Mouse (Mus musculus): Measurements from ENCODE around the gene 2700097O09Rik.
"Not testable (repeated sequence)": the region's sequence is repeated elsewhere in the genome, so short reads cannot be mapped to it uniquely, and the experiment has no call there.

Gene 2700097O09Rik

DNA sequence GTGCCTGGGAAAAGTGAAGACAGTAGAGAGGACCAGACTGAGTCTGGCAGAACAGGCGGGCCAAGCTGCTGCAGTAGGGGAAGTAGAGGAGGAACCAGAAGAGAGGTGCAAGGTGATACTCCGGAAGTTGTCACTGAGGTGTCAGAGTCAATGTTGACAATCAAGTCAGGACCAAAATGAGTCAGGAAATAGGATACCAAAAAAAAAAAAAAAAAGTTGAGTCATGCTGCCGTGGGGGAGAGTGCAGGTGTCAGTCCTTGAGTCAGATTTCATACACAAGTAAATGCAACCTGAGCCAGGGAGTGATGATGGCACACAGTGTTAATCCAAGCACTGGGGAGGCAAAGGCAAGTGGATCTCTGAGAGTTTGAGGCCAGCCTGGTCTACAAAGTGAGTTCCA is 52.8 kb downstream of the 2700097O09Rik start:
- DNase-seq: no peak

DNA sequence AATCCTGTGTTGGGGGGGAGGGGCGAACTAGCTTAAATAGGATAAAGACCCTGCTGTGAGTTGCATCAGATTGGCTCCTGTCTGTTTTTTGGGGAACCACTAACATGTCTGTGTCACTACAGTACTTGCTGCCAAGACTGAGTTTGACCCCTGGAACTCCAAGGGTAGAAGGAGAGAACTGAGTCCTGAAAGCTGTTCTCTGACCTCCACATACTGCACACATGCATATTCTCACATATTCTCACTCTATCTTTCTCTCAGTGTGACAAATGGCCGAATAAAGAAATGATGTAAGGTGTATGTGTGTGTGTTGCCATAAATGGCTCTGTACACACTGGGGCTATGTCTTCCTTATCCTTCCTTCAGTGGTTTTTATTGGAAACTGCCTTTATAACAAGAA is 56.6 kb downstream of the 2700097O09Rik start:
- DNase-seq: no peak

DNA sequence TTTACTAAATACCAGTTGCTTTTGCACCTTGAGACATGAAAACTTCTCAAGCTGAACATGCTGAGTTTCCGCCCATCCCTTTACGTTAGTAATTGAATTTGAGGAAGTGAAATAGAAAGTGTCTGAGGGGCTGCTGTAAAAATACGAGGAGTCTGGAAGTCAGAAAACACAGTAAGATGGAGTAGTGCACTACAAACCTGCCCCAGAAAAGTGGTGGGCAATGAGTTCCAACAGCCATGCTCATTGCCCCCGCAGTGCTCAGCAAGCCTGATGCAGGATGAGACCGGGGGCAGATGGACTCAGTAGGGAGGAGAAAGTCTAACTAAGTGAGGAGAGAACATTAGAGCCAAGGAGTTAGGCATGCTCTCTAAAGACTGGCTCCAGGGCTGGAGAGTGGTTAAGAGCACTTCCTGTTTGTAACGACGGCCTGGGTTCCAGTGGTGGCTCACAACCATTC is 60.5 kb downstream of the 2700097O09Rik start:
- DNase-seq: peak in 1 of 2 experiments; percentile 8

DNA sequence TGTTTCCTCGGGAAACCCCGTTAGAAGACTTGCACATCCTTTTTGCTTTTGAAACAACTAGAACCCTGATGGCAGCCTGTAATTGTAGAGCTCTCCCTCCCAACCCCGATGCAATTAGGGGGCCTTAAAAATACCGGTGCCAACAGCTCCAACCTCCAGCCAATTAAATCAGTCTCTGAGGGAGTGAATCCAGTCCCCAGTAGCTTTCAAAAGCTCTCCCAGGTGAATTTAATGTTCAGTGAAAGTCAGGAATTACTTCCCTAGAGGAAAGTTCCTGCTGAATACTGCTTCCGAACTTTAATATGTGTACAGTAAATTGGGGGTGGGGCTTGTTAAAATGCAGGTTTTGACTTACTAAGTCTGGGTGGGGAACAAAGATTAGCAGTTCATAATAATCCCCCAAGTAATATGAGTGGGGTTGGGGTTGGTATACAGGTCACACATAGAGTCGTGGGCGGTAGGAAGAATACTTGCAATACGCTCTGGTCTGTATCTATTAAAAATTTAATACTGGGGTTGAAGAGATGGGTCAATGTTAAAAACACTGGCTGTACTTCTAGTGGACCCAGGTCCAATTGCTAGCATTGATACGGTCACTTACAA is 62.7 kb downstream of the 2700097O09Rik start:
- DNase-seq: no peak

DNA sequence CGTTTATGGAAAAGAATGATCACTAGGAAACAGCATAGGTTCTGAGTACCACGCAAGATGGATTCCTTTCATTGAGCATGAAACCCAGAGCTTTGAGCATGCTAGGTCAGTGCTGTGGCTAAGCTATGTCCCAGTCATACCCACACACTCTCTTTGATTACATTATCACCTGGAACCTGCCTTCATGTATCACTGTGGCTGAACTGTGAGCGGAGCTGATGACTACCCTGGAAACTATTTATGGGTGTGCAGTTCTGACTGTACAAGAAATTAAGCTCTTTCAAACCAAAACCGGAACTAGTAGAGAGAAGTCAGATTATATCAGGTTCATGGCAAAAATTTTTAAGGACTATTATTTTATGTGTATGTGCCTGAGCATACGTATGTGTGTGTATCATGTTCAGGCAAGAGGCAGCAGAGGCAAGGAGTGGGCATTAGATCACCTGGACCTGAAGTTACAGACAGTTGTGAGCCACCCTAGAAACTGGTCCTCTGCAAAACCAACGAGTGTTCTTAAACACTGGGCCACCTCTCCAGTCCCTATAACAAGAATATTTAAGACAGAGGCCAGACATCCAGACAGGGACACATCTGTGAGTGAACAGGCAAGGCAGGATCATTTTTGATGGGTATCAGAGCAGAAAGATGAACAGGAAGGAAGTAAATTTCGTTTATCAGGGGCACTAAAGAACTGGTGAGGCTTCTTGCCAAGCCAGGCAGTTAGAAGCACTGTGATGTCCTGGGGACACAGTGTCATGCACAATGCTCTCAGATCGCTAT is 63.4 kb downstream of the 2700097O09Rik start:
- no peak for DNase-seq

DNA sequence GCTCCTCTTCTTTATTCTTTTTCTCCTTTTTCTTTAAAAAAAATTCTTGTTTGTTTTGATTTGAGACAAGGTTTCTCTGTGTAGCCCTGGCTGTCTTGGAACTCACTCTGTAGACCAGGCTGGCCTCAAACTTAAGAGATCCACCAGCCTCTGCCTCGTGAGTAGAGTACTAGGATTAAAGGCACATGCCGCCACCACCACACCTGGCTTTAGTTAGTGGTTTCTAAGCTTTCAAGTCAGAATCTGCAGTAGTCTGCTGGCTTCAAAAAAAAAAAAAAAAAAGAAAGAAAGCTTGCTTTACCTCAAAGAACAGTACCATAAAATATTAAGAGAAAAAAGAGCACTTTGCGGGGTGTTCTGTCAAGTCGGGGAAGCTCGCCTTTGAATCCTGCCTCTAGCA is 64.5 kb downstream of the 2700097O09Rik start:
- no peak for DNase-seq

DNA sequence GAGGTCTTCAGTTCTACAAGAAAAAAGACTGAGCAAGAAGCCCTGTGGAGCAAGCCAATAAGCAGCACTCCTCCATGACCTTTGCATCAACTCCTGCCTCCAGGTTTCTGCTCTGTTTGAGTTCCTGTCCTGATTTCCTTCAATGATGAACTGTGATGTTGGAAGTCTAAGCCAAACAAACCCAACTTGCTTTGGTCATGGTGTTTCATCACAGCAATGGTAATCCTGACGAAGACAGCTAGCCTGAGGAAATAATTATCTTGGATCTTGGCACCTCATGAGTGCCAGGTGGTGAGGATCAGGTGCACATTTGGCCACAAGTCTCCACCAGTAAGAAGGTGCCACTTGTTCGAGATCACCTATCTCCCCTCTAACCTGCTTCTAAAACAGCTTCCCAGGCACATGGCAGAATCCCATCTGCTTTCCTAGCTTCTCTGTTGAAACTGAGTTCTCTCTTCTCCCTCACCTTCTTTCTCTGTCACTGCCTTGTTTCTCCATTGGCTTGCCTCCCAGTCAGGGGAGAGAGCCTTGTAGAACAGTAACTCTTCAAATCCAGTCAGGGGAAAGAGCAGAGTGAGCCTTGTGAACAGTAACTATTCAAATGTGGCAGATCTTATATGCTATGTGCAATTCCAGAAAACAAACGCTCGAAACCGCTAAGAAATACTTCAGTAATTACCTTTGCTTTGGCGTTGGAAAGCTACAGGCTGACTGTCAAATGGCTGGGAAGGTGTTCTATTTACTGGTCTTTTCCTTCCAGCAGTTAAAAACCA is 66.1 kb downstream of the 2700097O09Rik start, which contains the start of gene Baz1a:
TSS of gene Baz1a (minus strand) at position 723 of the 773 bp plus-strand sequence.
- DNase-seq: no peak

DNA sequence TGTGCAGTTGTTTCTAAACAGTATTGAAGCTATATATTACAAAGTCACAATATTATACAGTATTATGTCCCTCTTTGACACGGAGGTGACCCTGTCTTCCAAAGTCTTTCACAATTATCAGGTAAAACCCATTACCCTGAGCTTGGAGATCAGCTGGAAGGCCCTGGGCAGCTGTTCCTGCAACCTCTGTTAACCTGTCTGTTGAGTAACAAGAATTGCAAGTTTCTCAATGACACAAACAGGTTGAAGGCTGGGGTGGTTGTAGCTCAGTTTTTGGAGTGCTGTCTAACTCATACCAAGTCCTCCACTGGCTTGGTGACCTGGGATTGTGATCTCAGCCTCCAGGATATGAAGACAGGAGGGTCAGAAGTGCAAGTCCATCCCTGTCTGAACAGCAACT is 66.9 kb downstream of the 2700097O09Rik start:
- DNase-seq: no peak

DNA sequence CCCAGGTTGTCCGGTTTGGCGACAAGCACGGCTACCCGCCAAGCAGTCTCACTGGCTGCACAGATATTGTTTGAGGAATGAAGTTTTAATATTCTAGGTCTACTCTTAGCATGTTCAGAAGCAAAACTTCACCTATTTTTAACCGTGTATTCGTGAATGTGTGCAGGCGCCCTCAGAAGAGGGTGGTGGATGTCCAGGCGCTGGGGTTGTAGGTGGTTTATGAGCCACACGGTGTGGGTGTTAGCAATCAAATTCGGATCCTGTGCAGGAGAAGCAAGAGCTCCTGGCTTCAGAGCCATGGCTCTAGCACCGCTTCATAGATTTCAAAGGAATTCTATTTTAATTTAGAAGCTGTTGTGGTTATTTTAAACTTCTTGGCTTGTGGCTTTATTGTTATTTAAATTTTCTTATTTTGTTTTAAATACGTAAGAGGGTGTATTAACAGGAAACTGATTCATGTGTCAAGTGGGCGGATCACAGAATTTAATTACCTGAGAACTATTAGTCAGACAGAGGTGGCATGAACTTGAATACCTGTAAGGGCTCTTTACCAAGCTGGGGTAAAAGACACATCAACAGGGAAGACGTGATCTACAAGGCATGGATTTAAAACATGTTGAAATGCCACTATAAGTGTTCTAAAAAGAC is 72.4 kb downstream of the 2700097O09Rik start:
- no peak for DNase-seq

DNA sequence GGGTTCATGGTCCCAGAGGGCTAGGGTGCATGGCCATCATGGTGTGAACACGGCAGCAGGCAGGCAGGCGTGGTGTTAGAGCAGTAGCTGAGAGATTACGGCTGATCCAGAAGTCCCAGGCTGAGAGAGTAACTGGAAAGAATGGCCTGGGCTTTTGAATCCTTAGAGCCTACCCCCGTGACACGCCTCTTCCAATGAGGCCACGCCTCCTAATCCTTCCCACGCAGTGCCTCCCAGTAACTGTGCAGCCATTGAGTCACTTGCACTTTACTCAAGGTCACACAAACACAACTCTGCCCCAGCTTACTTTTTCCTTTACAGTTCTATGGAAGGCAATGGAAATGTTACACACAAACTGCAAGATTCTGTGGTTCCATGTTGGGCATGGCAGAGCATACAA is 73.8 kb downstream of the 2700097O09Rik start:
- no peak for DNase-seq

DNA sequence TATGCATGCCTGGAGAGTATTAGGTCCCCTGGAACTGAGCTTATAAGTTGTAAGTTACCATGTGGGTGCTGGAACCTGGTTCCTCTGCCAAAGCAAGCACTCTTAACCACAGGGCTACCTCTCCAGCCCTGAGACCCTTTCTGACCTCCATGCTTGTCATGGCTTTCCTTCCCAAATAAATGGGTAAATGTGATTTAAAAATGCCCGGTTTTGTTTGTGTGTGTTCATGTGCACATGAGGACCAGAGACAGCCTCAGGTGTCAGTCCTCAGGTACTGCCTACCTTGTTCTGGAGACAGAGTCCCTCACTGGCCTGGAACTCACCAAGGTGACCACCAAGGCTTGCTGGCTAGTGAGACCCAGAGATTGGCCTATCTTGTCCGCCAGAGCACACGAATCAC is 75.5 kb downstream of the 2700097O09Rik start:
- no peak for DNase-seq

DNA sequence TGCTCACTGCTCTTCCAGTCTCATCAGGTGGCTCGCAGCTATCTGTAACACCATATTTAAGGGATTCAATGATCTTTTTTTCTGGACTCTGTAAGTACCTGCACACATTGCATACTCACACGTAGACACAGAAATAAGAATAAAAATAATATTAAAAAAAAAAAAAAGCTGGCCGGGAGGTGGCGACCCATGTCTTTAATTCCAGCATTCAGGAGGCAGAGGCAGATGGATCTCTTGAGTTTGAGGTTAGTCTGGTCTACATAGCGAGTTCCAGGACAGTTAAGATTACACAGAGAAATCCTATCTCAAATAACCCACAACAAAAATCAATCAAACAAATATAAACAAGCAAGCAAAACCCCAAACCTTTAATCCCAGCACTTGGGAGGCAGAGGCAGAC is 76.1 kb downstream of the 2700097O09Rik start:
- no peak for DNase-seq

DNA sequence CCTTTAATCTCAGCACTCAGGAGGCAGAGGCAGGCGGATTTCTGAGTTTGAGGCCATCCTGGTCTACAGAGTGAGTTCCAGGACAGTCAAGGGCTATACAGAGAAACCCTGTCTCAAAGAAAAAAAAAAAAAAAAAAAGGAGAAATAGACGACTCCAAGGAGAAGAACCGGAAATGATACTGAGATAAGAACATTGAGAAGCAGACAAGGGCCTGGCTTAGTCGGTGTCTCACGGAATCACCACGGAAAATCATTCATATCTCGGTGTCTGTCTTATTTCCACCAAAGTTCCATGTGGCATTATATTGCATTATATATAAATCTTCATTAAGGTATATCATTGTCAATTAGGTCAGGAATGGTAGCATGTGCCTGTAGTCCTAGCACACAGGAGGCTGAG is 77.4 kb downstream of the 2700097O09Rik start:
- not testable (repeated sequence) for DNase-seq

DNA sequence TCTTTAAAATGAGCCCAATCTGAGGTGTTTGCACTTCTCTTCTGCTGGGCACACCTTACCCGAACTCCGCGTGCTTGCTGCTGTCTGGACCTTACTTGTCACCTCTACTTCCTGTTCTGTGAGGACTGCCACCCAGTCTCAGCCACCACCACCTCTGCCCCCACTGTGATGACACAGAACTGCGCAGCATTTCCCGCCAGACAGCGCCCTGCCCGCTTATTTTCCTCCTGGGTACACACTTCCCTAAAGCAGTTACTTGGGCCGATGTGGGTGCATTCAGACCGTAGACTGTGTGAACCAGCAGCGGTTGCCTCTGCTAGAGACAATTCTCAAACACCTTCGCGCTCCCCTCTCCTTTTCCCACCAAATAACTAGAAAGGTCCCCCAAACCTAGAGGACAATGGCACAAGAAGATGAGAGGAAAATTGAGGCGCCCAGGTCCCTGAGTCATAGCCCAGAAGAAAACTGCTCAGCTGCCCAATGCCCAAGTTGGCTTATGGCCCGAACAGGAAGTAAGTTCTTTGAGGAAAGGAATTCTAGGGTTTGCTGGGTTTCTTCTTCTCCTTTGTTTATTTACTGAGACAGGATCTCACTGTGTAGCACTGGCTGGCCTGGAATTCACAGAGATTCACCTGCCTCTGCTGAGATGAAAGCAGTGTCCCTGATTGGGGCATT is 80.8 kb downstream of the 2700097O09Rik start:
- DNase-seq: peak; percentile 73 to 76

DNA sequence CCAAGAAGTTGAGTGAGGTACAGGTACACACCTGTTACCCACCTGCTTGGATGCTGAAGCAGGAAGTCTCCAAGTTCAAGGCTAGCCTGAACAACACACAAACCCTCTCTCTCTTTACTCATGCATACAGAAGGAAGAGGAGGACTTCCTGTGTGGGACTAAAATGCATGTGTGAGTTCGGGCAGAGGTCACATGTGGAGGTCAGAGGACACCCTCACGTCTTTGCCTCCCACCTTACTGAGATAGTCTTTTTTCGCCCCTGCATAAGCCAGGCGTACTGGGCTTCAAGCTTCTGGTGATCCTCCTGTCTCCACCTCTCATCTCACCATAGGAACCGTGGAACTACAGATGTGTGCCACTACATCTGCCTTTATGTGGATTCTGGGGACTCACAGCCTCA is 81.5 kb downstream of the 2700097O09Rik start:
- no peak for DNase-seq

DNA sequence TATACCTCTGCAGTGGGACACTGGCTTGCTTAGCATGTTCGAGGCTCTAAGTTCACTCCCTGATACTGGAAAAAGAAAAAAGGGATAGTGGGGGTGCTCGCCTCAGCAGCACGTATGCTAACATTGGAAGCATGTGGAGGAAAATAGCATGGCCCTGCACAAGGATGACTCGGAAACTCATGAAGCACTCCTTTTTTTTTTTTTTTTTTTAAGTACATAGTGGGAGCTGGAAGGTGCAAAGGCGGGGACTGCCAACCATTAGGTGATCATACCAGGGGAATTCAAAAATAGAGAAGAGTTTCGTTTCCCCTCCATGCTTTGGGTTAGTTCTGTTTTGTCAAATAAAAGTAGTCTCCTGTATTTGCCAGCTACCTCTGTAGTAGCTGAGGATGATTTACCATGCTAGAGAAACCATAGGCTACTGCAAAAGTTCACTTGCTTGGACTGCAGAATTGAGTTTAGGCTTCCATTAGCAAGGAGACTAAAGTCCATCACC is 82.9 kb downstream of the 2700097O09Rik start:
- DNase-seq: no peak

DNA sequence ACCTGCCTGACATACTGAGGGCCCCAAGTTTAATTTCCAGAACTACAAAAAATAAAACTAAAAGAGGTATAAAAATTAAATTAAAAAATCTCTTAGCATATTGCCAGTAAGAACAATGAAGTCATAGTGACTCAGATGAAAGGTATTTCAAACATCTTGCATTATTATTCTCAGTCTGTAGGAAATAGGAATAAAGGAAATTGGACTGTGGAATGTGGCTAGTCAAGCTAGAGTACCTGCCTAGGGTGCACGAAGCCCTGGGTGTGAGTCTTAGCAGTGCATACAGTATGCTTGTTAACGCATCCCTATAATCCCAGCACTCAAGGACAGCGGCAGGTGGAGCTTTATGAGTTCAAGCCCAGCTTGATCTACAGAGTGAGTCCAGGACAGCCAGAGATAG is 83.9 kb downstream of the 2700097O09Rik start:
- DNase-seq: no peak

Measured in lung, postnatal 4 days (tissue).